ENCODE assay signal across 29 mouse cellular contexts in the genomic region with DNA sequence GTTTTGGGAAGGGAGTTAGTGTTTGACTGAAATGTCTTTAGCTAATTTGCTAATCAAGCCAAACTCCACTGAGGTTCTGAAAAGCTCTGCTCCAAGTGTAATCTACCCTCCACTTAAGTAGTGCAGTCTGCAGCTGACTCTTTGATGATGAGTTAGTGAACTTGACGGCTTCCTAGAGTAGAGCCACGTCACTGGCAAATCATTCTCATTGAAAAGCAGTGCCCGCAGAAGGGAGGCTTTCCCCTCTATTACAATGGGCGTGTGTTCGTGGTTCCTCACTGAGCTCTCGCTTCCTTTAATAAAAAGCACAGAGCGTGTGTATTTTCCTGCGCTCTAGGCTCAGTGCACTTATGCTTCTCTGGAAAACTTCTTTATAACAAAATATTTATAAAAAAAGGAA.
DNase-seq lines count a peak whose midpoint lies in the region; ATAC-seq and TF ChIP-seq lines count a peak whose summit lies in the region.
"Had no signal": no experiment of that assay in that cellular context is flagged by ENCODE, and none has a peak within 500 bp of the region (broad histone marks: within the 10 kb centered on the region; RNA-seq: fewer than 3 reads in every experiment).

No protein-coding gene starts in this region.

- no peak overlapping the region for H3K9ac ChIP-seq in forebrain, embryonic 16.5 days (replicated peaks; ENCODE audit: low read depth, low read length)
- no peak overlapping the region for H3K9ac ChIP-seq in forebrain, embryonic 14.5 days (ENCODE audit: low read length)
- no peak overlapping the region for H3K9ac ChIP-seq in CH12.LX (ENCODE audit: insufficient read depth, low read depth)
- no peak overlapping the region for H3K9ac ChIP-seq in liver, embryonic 12.5 days
- H3K9ac ChIP-seq: embryonic facial prominence, embryonic 12.5 days; forebrain, embryonic 13.5 days; neural tube, embryonic 15.5 days had no signal

- H3K4me3 ChIP-seq in forebrain, embryonic 16.5 days (replicated peaks; ENCODE audit: low read length) = no peak overlapping the region
- no peak overlapping the region for H3K4me3 ChIP-seq in forebrain, embryonic 14.5 days (ENCODE audit: low read depth, low read length)
- H3K4me3 ChIP-seq in CH12.LX (replicated peaks in 1 of 3; ENCODE audit: low read depth in 2 of 3, low read length in 2 of 3, poor library complexity in 1 of 3) = no peak overlapping the region
- no peak overlapping the region for H3K4me3 ChIP-seq in liver, embryonic 12.5 days
- H3K4me3 ChIP-seq: embryonic facial prominence, embryonic 12.5 days; erythroblast, embryonic 14.5 days; forebrain, embryonic 13.5 days; hindbrain, embryonic 10.5 days; limb, embryonic 10.5 days; midbrain, embryonic 10.5 days; neural tube, embryonic 15.5 days had no signal

- WGBS in forebrain, embryonic 16.5 days = 38% methylated on average over 8 of the region's 8 CpGs
- WGBS in forebrain, embryonic 14.5 days = 46% methylated on average over 8 of the region's 8 CpGs
- 71% methylated on average over 8 of the region's 8 CpGs for WGBS in liver, embryonic 12.5 days (ENCODE audit: insufficient replicate concordance)

- no peak overlapping the region for H3K4me2 ChIP-seq in forebrain, embryonic 16.5 days (ENCODE audit: low read length)
- no peak overlapping the region for H3K4me2 ChIP-seq in forebrain, embryonic 14.5 days (ENCODE audit: low read length)
- peak overlapping the region; percentile 26; the same call in 1 of the 2 replicates for H3K4me2 ChIP-seq in CH12.LX (ENCODE audit: insufficient read depth, low read depth, poor library complexity, severe bottlenecking)
- no peak overlapping the region for H3K4me2 ChIP-seq in liver, embryonic 12.5 days
- H3K4me2 ChIP-seq: embryonic facial prominence, embryonic 12.5 days; forebrain, embryonic 13.5 days; heart, embryonic 11.5 days; neural tube, embryonic 15.5 days had no signal

- in situ Hi-C loops in CH12.LX (cut with MboI; ENCODE audit: low pct_ligation_motif_present, low pct_unique_long_range_greater_than_20kb, low sequenced_read_pairs) = no loop called here

- H3K27me3 ChIP-seq in forebrain, embryonic 16.5 days (replicated peaks; ENCODE audit: control insufficient read depth, insufficient read depth, low read length) = no peaks in the 10 kb centered on the region
- no peaks in the 10 kb centered on the region for H3K27me3 ChIP-seq in forebrain, embryonic 14.5 days (replicated peaks; ENCODE audit: control insufficient read depth, insufficient read depth, low read length)
- H3K27me3 ChIP-seq in CH12.LX (replicated peaks) = no peaks in the 10 kb centered on the region
- no peaks in the 10 kb centered on the region for H3K27me3 ChIP-seq in splenic B cell, adult 2 months (ENCODE audit: control insufficient read depth, insufficient read depth, low read length, poor library complexity, severe bottlenecking)
- no peaks in the 10 kb centered on the region for H3K27me3 ChIP-seq in liver, embryonic 12.5 days (replicated peaks)
- H3K27me3 ChIP-seq: embryonic facial prominence, embryonic 12.5 days; forebrain, embryonic 13.5 days; neural tube, embryonic 15.5 days had no signal

- H3K36me3 ChIP-seq in forebrain, embryonic 16.5 days (ENCODE audit: control insufficient read depth, insufficient read depth) = no peaks in the 10 kb centered on the region
- H3K36me3 ChIP-seq in forebrain, embryonic 14.5 days (ENCODE audit: control insufficient read depth, insufficient read depth, low read length) = no peaks in the 10 kb centered on the region
- peaks cover 0 to 14% of the 10 kb centered on the region in 2 experiments for H3K36me3 ChIP-seq in CH12.LX (replicated peaks in 1 of 2; ENCODE audit: control insufficient read depth in 1 of 2, insufficient read depth in 1 of 2, low read length in 1 of 2)
- H3K36me3 ChIP-seq in splenic B cell, adult 2 months (ENCODE audit: control insufficient read depth, insufficient read depth, low read length, poor library complexity, severe bottlenecking) = no peaks in the 10 kb centered on the region
- H3K36me3 ChIP-seq in liver, embryonic 12.5 days = no peaks in the 10 kb centered on the region
- H3K36me3 ChIP-seq: embryonic facial prominence, embryonic 12.5 days; hindbrain, embryonic 10.5 days; limb, embryonic 10.5 days; midbrain, embryonic 10.5 days; neural tube, embryonic 15.5 days had no signal

- dilution Hi-C loops in CH12.LX (cut with MboI; ENCODE audit: extremely low pct_ligation_motif_present, extremely low pct_unique_long_range_greater_than_20kb, low sequenced_read_pairs) = no loop called here

- TF ChIP-seq POLR2A in CH12.LX (IDR thresholded peaks at IDR 0.05; ENCODE audit: low read depth, low read length) = no peak

- no peak for TF ChIP-seq EP300 in CH12.LX (IDR thresholded peaks at IDR 0.05; ENCODE audit: low read length)

- no peaks in the 10 kb centered on the region for H3K79me2 ChIP-seq in CH12.LX (replicated peaks; ENCODE audit: control insufficient read depth, extremely low read depth, insufficient read depth, poor library complexity, severe bottlenecking)

- H3K9me3 ChIP-seq in forebrain, embryonic 16.5 days (ENCODE audit: control insufficient read depth, low read length) = no peaks in the 10 kb centered on the region
- H3K9me3 ChIP-seq in forebrain, embryonic 14.5 days (replicated peaks; ENCODE audit: control insufficient read depth, low read length) = no peaks in the 10 kb centered on the region
- no peaks in the 10 kb centered on the region for H3K9me3 ChIP-seq in CH12.LX (replicated peaks; ENCODE audit: low read length)
- no peaks in the 10 kb centered on the region for H3K9me3 ChIP-seq in liver, embryonic 12.5 days (replicated peaks)
- H3K9me3 ChIP-seq: embryonic facial prominence, embryonic 12.5 days; forebrain, embryonic 13.5 days; hindbrain, embryonic 10.5 days; limb, embryonic 10.5 days; midbrain, embryonic 10.5 days; neural tube, embryonic 15.5 days had no signal

- TF ChIP-seq RAD21 in CH12.LX (IDR thresholded peaks at IDR 0.05; ENCODE audit: low read depth, low read length) = no peak

- no peak for TF ChIP-seq CTCF in CH12.LX (conservative IDR thresholded peaks at IDR 0.05 in 1 of 2, IDR thresholded peaks at IDR 0.05 in 1 of 2; ENCODE audit: low read depth in 2 of 2, low read length in 2 of 2)

- no peaks in the 10 kb centered on the region; the same call in 1 of the 2 replicates for H3K4me1 ChIP-seq in forebrain, embryonic 16.5 days (replicated peaks; ENCODE audit: control insufficient read depth, insufficient read depth, low read length)
- 0 out of 2 replicates have a peak, but pooled peaks cover 2% of the 10 kb centered on the region for H3K4me1 ChIP-seq in forebrain, embryonic 14.5 days (ENCODE audit: control insufficient read depth, insufficient read depth, low read length)
- H3K4me1 ChIP-seq in CH12.LX (ENCODE audit: control insufficient read depth in 1 of 2, insufficient read depth in 2 of 2) = peaks cover 2 to 22% of the 10 kb centered on the region in 2 experiments
- H3K4me1 ChIP-seq in liver, embryonic 12.5 days = no peaks in the 10 kb centered on the region
- H3K4me1 ChIP-seq: neural tube, embryonic 15.5 days had no signal

- DNase-seq in forebrain, embryonic 14.5 days (ENCODE audit: low spot score) = no peak
- DNase-seq in CH12.LX (ENCODE audit: extremely low read depth) = peak; percentile 51
- peak; percentile 20 for DNase-seq in induced T-regulatory cell, adult 2 months (ENCODE audit: low read depth)
- peak; percentile 4 for DNase-seq in splenic B cell, adult 2 months (ENCODE audit: low read depth, low spot score)
- no peak for DNase-seq in kidney, postnatal 25 days
- DNase-seq: adrenal gland, postnatal 36 days; cerebellum, adult 11-12 months; cerebellum, postnatal 14 days; gastrocnemius, postnatal 10 days; heart, postnatal 10 days; kidney, postnatal 10 days; liver; right cerebral cortex, postnatal 14 days; spleen, adult 18-20 months; thymus, postnatal 4 days had no signal

- ATAC-seq in forebrain, embryonic 16.5 days = peak; percentile 28; the same call in 1 of the 2 replicates
- no peak for ATAC-seq in forebrain, embryonic 14.5 days
- no peak for ATAC-seq in liver, embryonic 12.5 days
- ATAC-seq: forebrain, embryonic 13.5 days; hindbrain, embryonic 16.5 days; intestine, postnatal 0 days; lung, postnatal 0 days; midbrain, embryonic 16.5 days had no signal

- H3K27ac ChIP-seq in forebrain, embryonic 16.5 days (ENCODE audit: low read length) = no peak overlapping the region
- no peak overlapping the region for H3K27ac ChIP-seq in forebrain, embryonic 14.5 days (ENCODE audit: low read depth, low read length)
- H3K27ac ChIP-seq in CH12.LX (ENCODE audit: insufficient read depth, low read depth) = no peak overlapping the region
- no peak overlapping the region for H3K27ac ChIP-seq in liver, embryonic 12.5 days
- H3K27ac ChIP-seq: embryonic facial prominence, embryonic 12.5 days; forebrain, embryonic 13.5 days; hindbrain, embryonic 10.5 days; limb, embryonic 10.5 days; midbrain, embryonic 10.5 days; neural tube, embryonic 15.5 days had no signal

TF ChIP-seq in CH12.LX, 34 proteins besides CTCF, POLR2A, EP300 and RAD21:
- TF ChIP-seq IRF4 (IDR thresholded peaks at IDR 0.05; ENCODE audit: low read depth, low read length) (peak; percentile 12; the same call in 1 of the 2 replicates), ZC3H11A (IDR thresholded peaks at IDR 0.05; ENCODE audit: low read depth, low read length) (no peak), ZMIZ1 (IDR thresholded peaks at IDR 0.05; ENCODE audit: low read depth, low read length) (no peak), MAFK (IDR thresholded peaks at IDR 0.05; ENCODE audit: insufficient replicate concordance, low read length) (no peak), ELF1 (IDR thresholded peaks at IDR 0.05; ENCODE audit: low read depth, low read length) (no peak), MAZ (IDR thresholded peaks at IDR 0.05; ENCODE audit: low read depth, low read length) (no peak), TCF12 (IDR thresholded peaks at IDR 0.05; ENCODE audit: low read depth, low read length) (no peak), ZNF384 (IDR thresholded peaks at IDR 0.05; ENCODE audit: low read depth, low read length) (no peak), ZKSCAN1 (IDR thresholded peaks at IDR 0.05; ENCODE audit: borderline replicate concordance, low read depth, low read length) (no peak), SIN3A (IDR thresholded peaks at IDR 0.05; ENCODE audit: low read length) (no peak), E2F4 (IDR thresholded peaks at IDR 0.05; ENCODE audit: insufficient replicate concordance, low read depth, low read length) (no peak), UBTF (IDR thresholded peaks at IDR 0.05; ENCODE audit: low read depth, low read length) (no peak), NRF1 (IDR thresholded peaks at IDR 0.05; ENCODE audit: low read depth, low read length) (no peak), USF2 (conservative IDR thresholded peaks at IDR 0.05; ENCODE audit: low read depth, low read length) (no peak), ETS1 (conservative IDR thresholded peaks at IDR 0.05; ENCODE audit: low read depth, low read length) (peak; percentile 67), RCOR1 (conservative IDR thresholded peaks at IDR 0.05; ENCODE audit: low read depth, low read length) (no peak)

Comparison
In these comparisons a context has a peak if more than half of its experiments do, and no peak if none do; other contexts are left out.
1. DNase-seq: peak in CH12.LX (single experiment), induced T-regulatory cell, adult 2 months (single experiment) and splenic B cell, adult 2 months (single experiment); none in forebrain, embryonic 14.5 days (single experiment) and kidney, postnatal 25 days (0 of 2).